10 mouse cellular contexts compared by ENCODE assay signal in genomic region chr4:100994442-100995255, GRCm38 (mm10). TPM values are rescaled to one million over a fixed set of nuclear protein-coding genes. Genes with fewer than 3 reads are reported as not detected.
DNase-seq lines count a peak whose midpoint lies in the region; ATAC-seq lines count a peak whose summit lies in the region.
"Had no signal": no experiment of that assay in that cellular context is flagged by ENCODE, and none has a peak within 500 bp of the region (broad histone marks: within the 10 kb centered on the region; RNA-seq: fewer than 3 reads in every experiment).

No protein-coding gene starts in this region.

- H3K27me3 ChIP-seq in neural tube, embryonic 12.5 days (replicated peaks) = no peaks in the 10 kb centered on the region
- no peaks in the 10 kb centered on the region for H3K27me3 ChIP-seq in neural tube, embryonic 15.5 days (replicated peaks)
- no peaks in the 10 kb centered on the region for H3K27me3 ChIP-seq in forebrain, embryonic 13.5 days

- H3K4me1 ChIP-seq in neural tube, embryonic 12.5 days = no peaks in the 10 kb centered on the region
- peaks cover 24% of the 10 kb centered on the region for H3K4me1 ChIP-seq in neural tube, embryonic 15.5 days
- peaks cover 25% of the 10 kb centered on the region for H3K4me1 ChIP-seq in forebrain, embryonic 13.5 days

- H3K9me3 ChIP-seq in neural tube, embryonic 12.5 days = no peaks in the 10 kb centered on the region
- H3K9me3 ChIP-seq in neural tube, embryonic 15.5 days (replicated peaks) = no peaks in the 10 kb centered on the region
- H3K9me3 ChIP-seq in forebrain, embryonic 13.5 days (replicated peaks) = no peaks in the 10 kb centered on the region

- peaks cover 57% of the 10 kb centered on the region for H3K36me3 ChIP-seq in neural tube, embryonic 12.5 days
- H3K36me3 ChIP-seq in neural tube, embryonic 15.5 days = peaks cover 4% of the 10 kb centered on the region; the same call in 1 of the 2 replicates
- H3K36me3 ChIP-seq in forebrain, embryonic 13.5 days (ENCODE audit: poor library complexity, severe bottlenecking) = peaks cover 73% of the 10 kb centered on the region

- H3K4me2 ChIP-seq in neural tube, embryonic 12.5 days (replicated peaks) = no peak overlapping the region
- H3K4me2 ChIP-seq in neural tube, embryonic 15.5 days = no peak overlapping the region
- no peak overlapping the region for H3K4me2 ChIP-seq in forebrain, embryonic 13.5 days

- 73% methylated on average over 18 of the region's 18 CpGs for WGBS in neural tube, embryonic 12.5 days
- WGBS in neural tube, embryonic 15.5 days = 68% methylated on average over 18 of the region's 18 CpGs
- WGBS in forebrain, embryonic 13.5 days = 80% methylated on average over 18 of the region's 18 CpGs

- peak; percentile 83 for DNase-seq in heart, adult 11 months
- no peak for DNase-seq in heart, adult 8-10 months (ENCODE audit: low spot score)
- no peak for DNase-seq in layer of hippocampus, adult 9-11 months
- no peak for DNase-seq in left cerebral cortex, adult 18-20 months (ENCODE audit: low spot score in 2 of 2)

- ATAC-seq in neural tube, embryonic 12.5 days (ENCODE audit: low FRiP score, low read depth) = peak; percentile 39; the same call in 1 of the 2 replicates
- no peak for ATAC-seq in neural tube, embryonic 15.5 days (ENCODE audit: low FRiP score)
- peak; percentile 87 for ATAC-seq in megakaryocyte progenitor cell, adult 5-6 weeks (replicated peaks; ENCODE audit: poor library complexity)
- no peak for ATAC-seq in forebrain, embryonic 13.5 days

- H3K27ac ChIP-seq in neural tube, embryonic 12.5 days = no peak overlapping the region
- H3K27ac ChIP-seq in neural tube, embryonic 15.5 days (replicated peaks) = no peak overlapping the region
- no peak overlapping the region for H3K27ac ChIP-seq in forebrain, embryonic 13.5 days

- H3K9ac ChIP-seq in neural tube, embryonic 12.5 days = no peak overlapping the region
- H3K9ac ChIP-seq in neural tube, embryonic 15.5 days (replicated peaks) = no peak overlapping the region
- no peak overlapping the region for H3K9ac ChIP-seq in forebrain, embryonic 13.5 days

- H3K4me3 ChIP-seq in neural tube, embryonic 12.5 days = no peak overlapping the region
- H3K4me3 ChIP-seq in neural tube, embryonic 15.5 days (replicated peaks) = no peak overlapping the region
- H3K4me3 ChIP-seq in forebrain, embryonic 13.5 days = no peak overlapping the region

RNA-seq across cellular contexts. Expression of gene Gm10577, which starts 25.8 kb away (rescaled TPM):
- total RNA-seq in heart, adult 8-10 months (2022) = not detected
- polyA plus RNA-seq in neural tube, embryonic 12.5 days (2016; fragmentation: Nextera tagmentation; extraction: Ambion mirVana) = not detected in 2 replicates
- polyA plus RNA-seq in neural tube, embryonic 15.5 days (2015; fragmentation: Nextera tagmentation; extraction: Ambion mirVana) = not detected in 2 replicates
- not detected in 2 replicates for total RNA-seq in megakaryocyte progenitor cell, adult 5-6 weeks (2015)
- total RNA-seq in megakaryocyte progenitor cell, adult 5-6 weeks (2017) = not detected in 2 replicates
- not detected in 2 replicates for polyA plus RNA-seq in forebrain, embryonic 13.5 days (2015; fragmentation: Nextera tagmentation; extraction: Ambion mirVana)
- total RNA-seq in left cerebral cortex, adult 18-20 months (2021) = not detected
- polyA plus RNA-seq: cortical plate, adult 2 months; limb, embryonic 14.5 days had no signal

Comparison
In these comparisons a context has a peak if more than half of its experiments do, and no peak if none do; other contexts are left out.
1. ATAC-seq: peak in neural tube, embryonic 12.5 days (single experiment) and megakaryocyte progenitor cell, adult 5-6 weeks (single experiment); none in neural tube, embryonic 15.5 days (single experiment) and forebrain, embryonic 13.5 days (single experiment).